Mouse (Mus musculus) heart, adult 2 months (tissue): ENCODE data around the gene Tmem159. TPM values are rescaled to one million over a fixed set of nuclear protein-coding genes. Genes with fewer than 3 reads are reported as not detected.

Experiments
- DNase-seq, 2 experiments: peaks; one replicate each; pipeline ENCODE4 v3.0.0; 2021
- H3K27ac ChIP-seq: fragments of 200-600 bp; 2 replicates; pipeline ENCODE4 v1.8.1; 2022
- H3K27me3 ChIP-seq: fragments of 200-500 bp; 2 replicates; pipeline ENCODE4 v1.6.1; 2012; ENCODE audit warnings: mild to moderate bottlenecking, low read length, inconsistent platforms, mixed read lengths; ENCODE audit not compliant: control insufficient read depth, insufficient read depth
- H3K36me3 ChIP-seq: fragments of 200-500 bp; 2 replicates; pipeline ENCODE4 v1.6.1; 2012; ENCODE audit warnings: low read length, inconsistent platforms; ENCODE audit not compliant: control insufficient read depth, insufficient read depth
- H3K4me1 ChIP-seq: fragments of 200-500 bp; 2 replicates; pipeline ENCODE4 v1.6.1; 2011; ENCODE audit warnings: low read length; ENCODE audit not compliant: control insufficient read depth, insufficient read depth
- H3K4me3 ChIP-seq: fragments of 200-600 bp; 2 replicates; pipeline ENCODE4 v1.8.1; 2022
- H3K79me2 ChIP-seq: fragments of 200-500 bp; replicated peaks from 2 replicates; pipeline ENCODE4 v1.6.1; 2012; ENCODE audit warnings: mild to moderate bottlenecking, inconsistent platforms, low read length, moderate library complexity, mixed read lengths; ENCODE audit not compliant: control insufficient read depth, insufficient read depth
- H3K9ac ChIP-seq: fragments of 200-500 bp; 2 replicates; pipeline ENCODE4 v1.6.1; 2012; ENCODE audit warnings: low read depth, mild to moderate bottlenecking, control low read depth, inconsistent platforms, low read length, mixed read lengths
- CTCF ChIP-seq: fragments of 200-600 bp; IDR thresholded peaks from 2 replicates; pipeline ENCODE4 v1.8.1; 2022; ENCODE audit warnings: antibody characterized with exemption, mild to moderate bottlenecking, moderate library complexity
- EP300 ChIP-seq: fragments of 200-500 bp; IDR thresholded peaks from 2 replicates; pipeline ENCODE4 v1.6.1; 2011; ENCODE audit warnings: low read depth, low read length, control low read depth; ENCODE audit not compliant: insufficient read depth
- POLR2A ChIP-seq: fragments of 200-500 bp; IDR thresholded peaks from 2 replicates; pipeline ENCODE4 v1.6.1; 2011; ENCODE audit warnings: mild to moderate bottlenecking, low read depth, low read length, control low read depth; ENCODE audit not compliant: insufficient read depth
- WGBS: fragments of 180-500 bp; shearing (Covaris S2); methylation state at CpG from one replicate; pipeline ENCODE4 v1.1.7; 2018; 5-methylcytosine and 5-hydroxymethylcytosine counted together
- intact Hi-C: fragments of 180-260 bp; cut with DNase I; formaldehyde crosslinking; loops from one replicate; pipeline ENCODE4 v1.15.1; 2025
- polyA plus RNA-seq: library from polyadenylated mRNA; depleted of rRNA; stranded (reverse); fragments of >200 nt; gene quantifications from 2 replicates; pipeline ENCODE4 v1.2.3, GENCODE M21; 2012
- total RNA-seq, 2 experiments: library from RNA; stranded (reverse); gene quantifications; 2 replicates each; pipeline ENCODE4 v1.2.3; 2021

The Tmem159 gene
- total and polyA plus RNA-seq, 3 experiments: 22.2 to 29.9 (median 24.1) TPM

DNA sequence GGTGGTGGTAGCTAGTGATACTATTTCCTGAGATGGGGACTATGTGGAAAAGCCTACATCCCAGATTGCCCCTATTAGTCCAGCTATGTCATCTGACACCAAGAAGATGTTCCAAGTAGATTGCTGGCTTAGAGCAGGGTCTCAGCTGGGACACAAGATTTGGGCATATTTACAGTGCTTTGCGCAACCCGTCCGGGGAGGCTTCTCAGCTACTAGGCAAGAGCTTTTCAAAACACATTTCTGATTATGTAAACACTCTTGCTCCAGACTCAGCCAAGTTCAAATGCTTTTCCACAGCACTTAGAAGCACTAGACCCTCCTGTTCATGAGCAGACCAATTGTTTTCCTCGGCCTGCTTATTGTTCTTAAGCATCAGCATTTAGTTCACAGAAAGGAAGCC lies 21.6 kb downstream of the Tmem159 start:
- TF ChIP-seq CTCF (no peak), POLR2A (no peak), EP300 (no peak)
- intact Hi-C loops: loop anchor here (1.0 to 10.0 kb wide), 3 partner anchors 80 to 511 kb away; partner anchors contain the start of genes Abca14 and Uqcrc2
- Histone ChIP-seq H3K4me3 (no peak overlapping the region), H3K36me3 (no peaks in the 10 kb centered on the region), H3K27me3 (no peaks in the 10 kb centered on the region), H3K79me2 (no peaks in the 10 kb centered on the region), H3K9ac (no peak overlapping the region), H3K4me1 (0 out of 2 replicates have a peak, but pooled peaks cover 1% of the 10 kb centered on the region), H3K27ac (no peak overlapping the region; the same call in 1 of the 2 replicates)
- peak; percentile 55 to 56 for DNase-seq
- 55% methylated on average over 4 of the region's 4 CpGs for WGBS

DNA sequence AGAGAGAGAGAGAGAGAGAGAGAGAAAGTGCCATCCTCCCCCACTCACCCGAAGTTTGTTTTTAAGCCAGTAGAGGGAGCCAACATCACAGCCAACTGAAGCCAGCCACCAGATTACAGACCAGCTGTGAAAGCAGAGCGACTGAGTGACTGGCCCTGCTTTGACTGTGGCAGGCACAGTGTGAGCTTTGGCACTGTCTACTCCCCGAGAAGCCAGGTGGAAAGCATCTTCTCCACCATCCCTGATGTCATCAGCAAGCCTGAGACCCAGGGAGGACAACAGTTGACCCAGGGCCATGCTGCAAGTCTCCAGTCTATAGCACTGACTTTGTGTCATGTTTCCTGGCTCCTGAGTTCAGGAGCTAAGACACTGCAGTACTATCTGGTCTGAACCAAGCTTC lies 22.7 kb downstream of the Tmem159 start:
- no peaks in the 10 kb centered on the region for H3K27me3 ChIP-seq
- DNase-seq: peak; percentile 62 to 67
- intact Hi-C loops: loop anchor here (1.0 to 10.0 kb wide), 3 partner anchors 78 to 510 kb away; partner anchors contain the start of genes Abca14 and Uqcrc2
- no peak overlapping the region for H3K9ac ChIP-seq
- TF ChIP-seq POLR2A (no peak), EP300 (peak; percentile 74), CTCF (peak; percentile 76)
- 0 out of 2 replicates have a peak, but pooled peaks cover 1% of the 10 kb centered on the region for H3K4me1 ChIP-seq
- H3K27ac ChIP-seq: no peak overlapping the region
- no peaks in the 10 kb centered on the region for H3K79me2 ChIP-seq
- WGBS: 3% methylated on average over 3 of the region's 3 CpGs
- no peak overlapping the region for H3K4me3 ChIP-seq
- H3K36me3 ChIP-seq: no peaks in the 10 kb centered on the region

DNA sequence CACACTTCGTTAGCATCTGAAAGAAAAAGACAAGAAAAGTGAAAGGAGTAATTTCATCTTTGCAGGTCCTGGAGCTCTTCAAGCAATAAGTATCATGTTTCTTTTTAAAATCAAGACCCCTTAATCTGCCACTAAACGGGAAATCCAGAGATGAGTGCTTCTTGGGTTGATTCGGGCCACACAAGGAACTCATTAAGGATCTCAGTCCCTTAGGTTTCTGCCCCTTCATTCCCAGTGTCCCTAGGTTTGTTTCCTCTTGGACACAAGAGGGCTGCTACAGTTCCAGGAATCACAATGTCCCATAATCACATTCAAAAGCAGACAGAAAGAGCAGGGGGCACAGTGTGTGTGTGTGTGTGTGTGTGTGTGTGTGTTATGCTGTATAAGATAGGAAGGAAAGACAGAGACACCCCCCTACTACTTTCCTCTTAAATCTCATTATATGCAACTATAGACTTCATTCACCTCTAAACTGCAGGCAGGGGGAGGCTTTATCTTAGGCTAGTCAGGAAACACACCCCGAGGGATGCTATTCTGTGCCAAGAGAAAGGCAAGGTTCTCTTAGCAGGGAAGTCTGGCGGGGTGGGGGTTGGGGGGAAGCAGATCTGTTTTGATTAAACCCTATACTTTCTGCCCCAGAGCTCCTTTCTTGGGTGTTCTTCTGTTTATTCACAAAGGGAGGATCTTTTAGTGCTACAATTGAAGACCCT lies 25.0 kb downstream of the Tmem159 start:
- Histone ChIP-seq H3K27me3 (no peaks in the 10 kb centered on the region), H3K9ac (no peak overlapping the region), H3K4me3 (no peak overlapping the region), H3K4me1 (0 out of 2 replicates have a peak, but pooled peaks cover 1% of the 10 kb centered on the region), H3K79me2 (no peaks in the 10 kb centered on the region), H3K36me3 (no peaks in the 10 kb centered on the region), H3K27ac (no peak overlapping the region)
- intact Hi-C loops: loop anchor here (10.0 kb wide), 1 partner anchor 508 kb away; the partner anchor contains the start of gene Uqcrc2
- no peak for DNase-seq
- 34% methylated on average over 5 of the region's 5 CpGs for WGBS
- TF ChIP-seq POLR2A (no peak), EP300 (no peak), CTCF (no peak)

DNA sequence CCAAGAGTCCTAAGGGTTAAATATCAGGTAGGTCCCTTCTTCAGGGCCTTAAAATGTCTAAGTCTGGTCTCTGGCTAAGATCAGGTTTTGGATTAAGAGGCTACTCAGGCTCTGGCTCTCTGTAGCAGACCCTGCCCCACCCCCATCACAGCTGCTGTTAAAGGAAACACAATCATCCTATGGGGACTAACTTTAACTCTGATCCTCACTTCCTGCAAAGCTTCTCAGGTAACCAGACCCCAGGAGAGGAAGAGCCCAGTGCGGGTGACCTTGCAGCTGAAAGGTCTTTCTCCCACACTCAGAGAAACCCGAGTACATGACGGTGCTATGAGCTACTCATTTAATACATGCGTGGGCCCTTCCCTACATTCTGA lies 25.5 kb downstream of the Tmem159 start:
- Histone ChIP-seq H3K27me3 (no peaks in the 10 kb centered on the region), H3K4me3 (no peak overlapping the region), H3K4me1 (0 out of 2 replicates have a peak, but pooled peaks cover 1% of the 10 kb centered on the region), H3K36me3 (no peaks in the 10 kb centered on the region), H3K27ac (no peak overlapping the region), H3K9ac (no peak overlapping the region), H3K79me2 (no peaks in the 10 kb centered on the region)
- 48% methylated on average over 4 of the region's 4 CpGs for WGBS
- no peak for DNase-seq
- intact Hi-C loops: loop anchor here (10.0 kb wide), 1 partner anchor 507 kb away; the partner anchor contains the start of gene Uqcrc2
- TF ChIP-seq CTCF: no peak
- TF ChIP-seq EP300: no peak
- TF ChIP-seq POLR2A: no peak

DNA sequence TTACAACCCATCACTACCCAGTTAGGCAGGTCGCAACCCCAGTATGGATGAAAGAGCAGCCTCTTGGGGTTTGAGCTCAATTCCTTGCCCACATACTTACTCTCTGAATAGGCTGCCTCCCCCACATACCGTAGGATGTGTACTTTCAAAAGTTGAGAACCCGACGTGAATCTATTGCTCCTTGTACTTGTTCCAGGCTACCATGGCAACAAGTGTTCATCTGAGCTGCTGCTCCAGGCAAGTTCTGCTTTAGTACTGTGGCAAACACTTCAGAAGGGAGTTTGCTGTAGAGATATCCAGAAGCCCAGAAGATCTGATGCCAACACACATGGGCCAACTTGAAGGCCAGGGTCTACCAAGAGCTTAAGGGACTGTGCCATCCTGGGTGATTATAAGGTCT lies 26.8 kb downstream of the Tmem159 start:
- Histone ChIP-seq H3K27me3 (no peaks in the 10 kb centered on the region), H3K27ac (no peak overlapping the region), H3K4me1 (0 out of 2 replicates have a peak, but pooled peaks cover 1% of the 10 kb centered on the region), H3K4me3 (no peak overlapping the region), H3K9ac (no peak overlapping the region), H3K79me2 (no peaks in the 10 kb centered on the region), H3K36me3 (no peaks in the 10 kb centered on the region)
- WGBS: 59% methylated on average over 4 of the region's 4 CpGs
- peak in 1 of 2 experiments; percentile 3 for DNase-seq
- TF ChIP-seq POLR2A (no peak), EP300 (no peak), CTCF (no peak)
- intact Hi-C loops: loop anchor here (10.0 kb wide), 1 partner anchor 506 kb away; the partner anchor contains the start of gene Uqcrc2

DNA sequence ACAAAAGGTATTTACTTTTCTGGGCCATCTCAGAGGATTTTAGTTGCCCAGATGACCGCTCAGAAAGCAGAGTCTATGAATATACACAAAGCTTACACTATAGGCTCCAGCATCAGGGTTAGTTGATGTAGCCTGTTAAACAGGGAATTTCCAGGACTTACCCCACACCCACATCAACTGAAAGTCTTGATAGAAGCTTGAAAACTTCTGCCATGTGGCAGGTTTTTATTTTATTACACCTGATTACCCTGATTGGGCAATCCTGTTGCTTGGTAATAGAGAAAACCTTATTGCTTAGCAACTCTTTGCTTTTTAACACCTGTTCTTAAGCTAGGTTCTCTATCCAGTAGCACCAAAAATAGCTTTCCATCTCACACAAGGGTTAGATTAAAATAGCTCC lies 40.6 kb downstream of the Tmem159 start:
- WGBS: 80% methylated on average over 1 of the region's 1 CpGs
- TF ChIP-seq POLR2A (no peak), CTCF (no peak), EP300 (no peak)
- no peak for DNase-seq
- intact Hi-C loops: no loop called here
- no peaks in the 10 kb centered on the region; the same call in 1 of the 2 replicates for H3K36me3 ChIP-seq
- H3K9ac ChIP-seq: no peak overlapping the region
- no peak overlapping the region for H3K27ac ChIP-seq
- no peaks in the 10 kb centered on the region for H3K4me1 ChIP-seq
- H3K4me3 ChIP-seq: no peak overlapping the region
- H3K27me3 ChIP-seq: no peaks in the 10 kb centered on the region
- no peaks in the 10 kb centered on the region for H3K79me2 ChIP-seq
